Mouse (Mus musculus): Measurements from ENCODE around the gene Synj1. TPM values are rescaled to one million over a fixed set of nuclear protein-coding genes. Genes with fewer than 3 reads are reported as not detected.
A peak's percentile ranks its signal among the peaks of the same experiment; 100 is the strongest.

Gene Synj1
- polyA plus RNA-seq, 1 experiment from 2014 or later: 127 TPM

- no peak overlapping the region for H3K4me3 ChIP-seq (ENCODE audit: inconsistent target)
- WGBS (ENCODE audit: missing documents): 95% methylated on average over 8 of the region's 8 CpGs
- H3K36me3 ChIP-seq (ENCODE audit: inconsistent target): peaks cover 97% of the 10 kb centered on the region
- H3K79me2 ChIP-seq (ENCODE audit: inconsistent target): no peaks in the 10 kb centered on the region
- no peak overlapping the region for H3K27ac ChIP-seq
Observed at GRCm38 (mm10) chr16:90946977-90947376, 64.1 kb downstream of the Synj1 start.

GRCm38 (mm10) chr16:90941246-90941645 is 69.9 kb downstream of the Synj1 start:
- WGBS (ENCODE audit: missing documents): 93% methylated on average over 7 of the region's 7 CpGs
- Histone ChIP-seq H3K79me2 (ENCODE audit: inconsistent target) (no peaks in the 10 kb centered on the region), H3K4me3 (ENCODE audit: inconsistent target) (no peak overlapping the region), H3K36me3 (ENCODE audit: inconsistent target) (peaks cover 91% of the 10 kb centered on the region), H3K27ac (no peak overlapping the region)

- Histone ChIP-seq H3K36me3 (ENCODE audit: inconsistent target) (peaks cover 28% of the 10 kb centered on the region), H3K79me2 (ENCODE audit: inconsistent target) (no peaks in the 10 kb centered on the region), H3K27ac (peak within 1 kb of the TSS; percentile 13; the same call in 1 of the 2 replicates), H3K4me3 (ENCODE audit: inconsistent target) (peak within 1 kb of the TSS; percentile 71)
- WGBS (ENCODE audit: missing documents): under 1% methylated on average over 56 of the region's 56 CpGs
Observed at GRCm38 (mm10) chr16:90934687-90935328, 76.3 kb downstream of the Synj1 start, which contains the start of gene Cfap298. Cfap298 (minus strand) TSS chr16:90935114.

- H3K4me3 ChIP-seq (ENCODE audit: inconsistent target): peak overlapping the region; percentile 71
- peaks cover 24% of the 10 kb centered on the region for H3K36me3 ChIP-seq (ENCODE audit: inconsistent target)
- no peaks in the 10 kb centered on the region for H3K79me2 ChIP-seq (ENCODE audit: inconsistent target)
- peak overlapping the region; percentile 13; the same call in 1 of the 2 replicates for H3K27ac ChIP-seq
- WGBS (ENCODE audit: missing documents): under 1% methylated on average over 35 of the region's 38 CpGs
Observed at GRCm38 (mm10) chr16:90934193-90934686, 76.9 kb downstream of the Synj1 start.

GRCm38 (mm10) chr16:90933534-90934176 is 77.5 kb downstream of the Synj1 start:
- peak overlapping the region; percentile 13; the same call in 1 of the 2 replicates for H3K27ac ChIP-seq
- 33% methylated on average over 13 of the region's 13 CpGs for WGBS (ENCODE audit: missing documents)
- no peaks in the 10 kb centered on the region for H3K79me2 ChIP-seq (ENCODE audit: inconsistent target)
- peaks cover 18% of the 10 kb centered on the region for H3K36me3 ChIP-seq (ENCODE audit: inconsistent target)
- peak overlapping the region; percentile 71 for H3K4me3 ChIP-seq (ENCODE audit: inconsistent target)

- no peaks in the 10 kb centered on the region for H3K36me3 ChIP-seq (ENCODE audit: inconsistent target)
- WGBS (ENCODE audit: missing documents): 92% methylated on average over 4 of the region's 4 CpGs
- no peak overlapping the region for H3K4me3 ChIP-seq (ENCODE audit: inconsistent target)
- H3K79me2 ChIP-seq (ENCODE audit: inconsistent target): no peaks in the 10 kb centered on the region
- no peak overlapping the region for H3K27ac ChIP-seq
Observed at GRCm38 (mm10) chr16:90927446-90927845, 83.7 kb downstream of the Synj1 start.

- 42% methylated on average over 5 of the region's 5 CpGs for WGBS (ENCODE audit: missing documents)
- no peaks in the 10 kb centered on the region for H3K36me3 ChIP-seq (ENCODE audit: inconsistent target)
- no peak overlapping the region for H3K4me3 ChIP-seq (ENCODE audit: inconsistent target)
- no peaks in the 10 kb centered on the region for H3K79me2 ChIP-seq (ENCODE audit: inconsistent target)
- no peak overlapping the region for H3K27ac ChIP-seq
Observed at GRCm38 (mm10) chr16:90925461-90925860, 85.6 kb downstream of the Synj1 start.

- Histone ChIP-seq H3K79me2 (ENCODE audit: inconsistent target) (no peaks in the 10 kb centered on the region), H3K4me3 (ENCODE audit: inconsistent target) (no peak overlapping the region), H3K27ac (no peak overlapping the region), H3K36me3 (ENCODE audit: inconsistent target) (no peaks in the 10 kb centered on the region)
- WGBS (ENCODE audit: missing documents): 88% methylated on average over 13 of the region's 13 CpGs
Observed at GRCm38 (mm10) chr16:90924606-90925370, 86.3 kb downstream of the Synj1 start.

GRCm38 (mm10) chr16:90921471-90922159 is 89.5 kb downstream of the Synj1 start:
- H3K36me3 ChIP-seq (ENCODE audit: inconsistent target): no peaks in the 10 kb centered on the region

GRCm38 (mm10) chr16:90917156-90917555 is 94.0 kb downstream of the Synj1 start:
- 92% methylated on average over 8 of the region's 8 CpGs for WGBS (ENCODE audit: missing documents)
- H3K36me3 ChIP-seq (ENCODE audit: inconsistent target): no peaks in the 10 kb centered on the region

More at GRCm38 (mm10) chr16:90921471-90922159, 89.5 kb downstream of the Synj1 start:
- no peak overlapping the region for H3K4me3 ChIP-seq (ENCODE audit: inconsistent target)
- 62% methylated on average over 10 of the region's 10 CpGs for WGBS (ENCODE audit: missing documents)
- no peak overlapping the region for H3K27ac ChIP-seq
- no peaks in the 10 kb centered on the region for H3K79me2 ChIP-seq (ENCODE audit: inconsistent target)

GRCm38 (mm10) chr16:90916040-90916481 is 95.0 kb downstream of the Synj1 start:
- H3K4me3 ChIP-seq (ENCODE audit: inconsistent target): no peak overlapping the region
- H3K27ac ChIP-seq: no peak overlapping the region
- no peaks in the 10 kb centered on the region for H3K36me3 ChIP-seq (ENCODE audit: inconsistent target)
- no peaks in the 10 kb centered on the region for H3K79me2 ChIP-seq (ENCODE audit: inconsistent target)
- WGBS (ENCODE audit: missing documents): 10% methylated on average over 12 of the region's 12 CpGs

More at GRCm38 (mm10) chr16:90917156-90917555, 94.0 kb downstream of the Synj1 start:
- no peaks in the 10 kb centered on the region for H3K79me2 ChIP-seq (ENCODE audit: inconsistent target)
- H3K4me3 ChIP-seq (ENCODE audit: inconsistent target): no peak overlapping the region
- no peak overlapping the region for H3K27ac ChIP-seq

- H3K36me3 ChIP-seq (ENCODE audit: inconsistent target): no peaks in the 10 kb centered on the region
- no peak overlapping the region for H3K27ac ChIP-seq
- H3K4me3 ChIP-seq (ENCODE audit: inconsistent target): no peak overlapping the region
- 92% methylated on average over 13 of the region's 13 CpGs for WGBS (ENCODE audit: missing documents)
- no peaks in the 10 kb centered on the region for H3K79me2 ChIP-seq (ENCODE audit: inconsistent target)
Observed at GRCm38 (mm10) chr16:90911766-90912165, 99.3 kb downstream of the Synj1 start.

GRCm38 (mm10) chr16:90910855-90911533 is 100.1 kb downstream of the Synj1 start:
- Histone ChIP-seq H3K79me2 (ENCODE audit: inconsistent target) (no peaks in the 10 kb centered on the region), H3K27ac (no peak overlapping the region), H3K4me3 (ENCODE audit: inconsistent target) (no peak overlapping the region), H3K36me3 (ENCODE audit: inconsistent target) (no peaks in the 10 kb centered on the region)
- 77% methylated on average over 17 of the region's 17 CpGs for WGBS (ENCODE audit: missing documents)
